8 mouse cellular contexts compared by ENCODE assay signal in the genomic region with DNA sequence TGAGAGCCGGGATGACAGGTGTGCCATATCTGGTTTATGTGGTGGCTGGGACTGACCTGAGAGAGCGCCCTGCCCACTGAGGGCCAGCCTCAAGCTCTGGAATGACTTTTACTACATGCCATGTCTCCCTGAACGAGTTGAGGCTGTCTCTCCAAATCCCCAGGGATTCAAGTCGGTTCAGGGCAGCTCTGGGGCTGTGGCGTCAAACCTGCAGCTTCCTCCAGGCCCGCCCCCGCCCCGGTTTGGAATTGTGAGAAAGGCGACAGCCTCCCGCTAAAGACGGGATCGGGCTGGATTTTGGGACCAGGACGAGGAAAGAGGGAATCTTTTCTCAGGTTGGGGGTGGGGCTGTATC. TPM values are rescaled to one million over a fixed set of nuclear protein-coding genes. Genes with fewer than 3 reads are reported as not detected.
DNase-seq lines count a peak whose midpoint lies in the region; ATAC-seq and TF ChIP-seq lines count a peak whose summit lies in the region.

No protein-coding gene starts in this region.

- peak overlapping the region; percentile 58 for H3K9ac ChIP-seq in forebrain, embryonic 14.5 days (ENCODE audit: low read length)
- H3K9ac ChIP-seq in neural tube, embryonic 15.5 days (replicated peaks): peak overlapping the region; percentile 48; the same call in 1 of the 2 replicates

- peaks cover 36% of the 10 kb centered on the region for H3K27me3 ChIP-seq in G1E (ENCODE audit: insufficient read depth, low read length)
- peaks cover 24% of the 10 kb centered on the region for H3K27me3 ChIP-seq in forebrain, embryonic 14.5 days (replicated peaks; ENCODE audit: control insufficient read depth, insufficient read depth, low read length)
- H3K27me3 ChIP-seq in neural tube, embryonic 15.5 days (replicated peaks): peaks cover 40% of the 10 kb centered on the region

- H3K4me2 ChIP-seq in forebrain, embryonic 14.5 days (ENCODE audit: low read length): peak overlapping the region; percentile 60
- peak overlapping the region; percentile 86 for H3K4me2 ChIP-seq in neural tube, embryonic 15.5 days

- ATAC-seq in frontal cortex, adult (ENCODE audit: low TSS enrichment): 0 out of 2 replicates have a peak, but pooled peaks have one; percentile 10
- ATAC-seq in G1E (ENCODE audit: extremely low read depth, insufficient number of reproducible peaks, low FRiP score, poor library complexity, severe bottlenecking): no peak
- peak; percentile 30 for ATAC-seq in forebrain, embryonic 14.5 days
- ATAC-seq in neural tube, embryonic 15.5 days (ENCODE audit: low FRiP score): peak; percentile 50

- TF ChIP-seq CTCF in G1E (IDR thresholded peaks at IDR 0.05; ENCODE audit: low read depth, low read length): no peak

- WGBS in forebrain, embryonic 14.5 days: 3% methylated on average over 13 of the region's 13 CpGs
- 3% methylated on average over 13 of the region's 13 CpGs for WGBS in neural tube, embryonic 15.5 days

- peaks cover 11% of the 10 kb centered on the region for H3K36me3 ChIP-seq in G1E (replicated peaks)
- no peaks in the 10 kb centered on the region for H3K36me3 ChIP-seq in forebrain, embryonic 14.5 days (ENCODE audit: control insufficient read depth, insufficient read depth, low read length)
- no peaks in the 10 kb centered on the region for H3K36me3 ChIP-seq in neural tube, embryonic 15.5 days

- H3K27ac ChIP-seq in forebrain, embryonic 14.5 days (ENCODE audit: low read depth, low read length): no peak overlapping the region
- no peak overlapping the region for H3K27ac ChIP-seq in neural tube, embryonic 15.5 days (replicated peaks)

- no peaks in the 10 kb centered on the region for H3K9me3 ChIP-seq in G1E (replicated peaks)
- no peaks in the 10 kb centered on the region for H3K9me3 ChIP-seq in forebrain, embryonic 14.5 days (replicated peaks; ENCODE audit: control insufficient read depth, low read length)
- H3K9me3 ChIP-seq in neural tube, embryonic 15.5 days (replicated peaks): no peaks in the 10 kb centered on the region

- peak overlapping the region; percentile 69; the same call in 1 of the 2 replicates for H3K4me3 ChIP-seq in G1E (ENCODE audit: low read depth, low read length)
- H3K4me3 ChIP-seq in forebrain, embryonic 14.5 days (ENCODE audit: low read depth, low read length): peak overlapping the region; percentile 41
- peak overlapping the region; percentile 52 for H3K4me3 ChIP-seq in neural tube, embryonic 15.5 days (replicated peaks)

- DNase-seq in frontal cortex, postnatal 36 days (ENCODE audit: low spot score in 2 of 2): no peak
- no peak for DNase-seq in G1E (ENCODE audit: low spot score)
- no peak for DNase-seq in forebrain, embryonic 14.5 days (ENCODE audit: low spot score)
- DNase-seq in kidney, postnatal 4 days: peak; percentile 21 to 44
- no peak for DNase-seq in T-cell, adult 2 months (ENCODE audit: low spot score)
- DNase-seq in yolk sac, embryonic 10.5 days (ENCODE audit: low spot score): no peak

- H3K4me1 ChIP-seq in G1E (ENCODE audit: insufficient read depth, low read depth, low read length): peaks cover 60% of the 10 kb centered on the region
- H3K4me1 ChIP-seq in forebrain, embryonic 14.5 days (ENCODE audit: control insufficient read depth, insufficient read depth, low read length): peaks cover 10% of the 10 kb centered on the region; the same call in 1 of the 2 replicates
- H3K4me1 ChIP-seq in neural tube, embryonic 15.5 days: peaks cover 26% of the 10 kb centered on the region

RNA-seq across cellular contexts. Expression of gene Vav1, which starts 2.9 kb away (rescaled TPM):
- total RNA-seq in G1E (2014; fragmentation: Nextera tagmentation) (43.6 and 48.1 TPM in 2 replicates), G1E (2017) (175 and 177 TPM in 2 replicates)
- 43.4 and 50.0 TPM in 2 replicates for polyA plus RNA-seq in G1E (2012)
- polyA plus RNA-seq in forebrain, embryonic 14.5 days (2014; fragmentation: Nextera tagmentation; extraction: Ambion mirVana): 0.95 and 1.2 TPM in 2 replicates
- 1.6 and 10.9 TPM in 2 replicates for polyA plus RNA-seq in neural tube, embryonic 15.5 days (2015; fragmentation: Nextera tagmentation; extraction: Ambion mirVana)

RNA-seq across cellular contexts. Expression of gene Trip10, which starts 26.7 kb away (rescaled TPM):
- total RNA-seq in G1E (2014; fragmentation: Nextera tagmentation) (12.9 and 16.3 TPM in 2 replicates), G1E (2017) (9.8 and 12.7 TPM in 2 replicates)
- 20.1 and 22.0 TPM in 2 replicates for polyA plus RNA-seq in G1E (2012)
- 10.4 and 11.8 TPM in 2 replicates for polyA plus RNA-seq in forebrain, embryonic 14.5 days (2014; fragmentation: Nextera tagmentation; extraction: Ambion mirVana)
- polyA plus RNA-seq in neural tube, embryonic 15.5 days (2015; fragmentation: Nextera tagmentation; extraction: Ambion mirVana): 9.3 and 15.9 TPM in 2 replicates

RNA-seq across cellular contexts. Expression of gene Gpr108, which starts 27.7 kb away (rescaled TPM):
- 15.2 and 18.4 TPM in 2 replicates for total RNA-seq in G1E (2014; fragmentation: Nextera tagmentation)
- total RNA-seq in G1E (2017): 16.7 and 22.1 TPM in 2 replicates
- polyA plus RNA-seq in G1E (2012): 12.4 and 15.1 TPM in 2 replicates
- 19.3 and 19.6 TPM in 2 replicates for polyA plus RNA-seq in forebrain, embryonic 14.5 days (2014; fragmentation: Nextera tagmentation; extraction: Ambion mirVana)
- 23.3 and 27.6 TPM in 2 replicates for polyA plus RNA-seq in neural tube, embryonic 15.5 days (2015; fragmentation: Nextera tagmentation; extraction: Ambion mirVana)

RNA-seq across cellular contexts. Expression of gene C3, which starts 48.0 kb away (rescaled TPM):
- total RNA-seq in G1E (2014; fragmentation: Nextera tagmentation): not detected in 2 replicates
- total RNA-seq in G1E (2017): 0.27 and 3.6 TPM in 2 replicates
- 0.04 and 0.10 TPM in 2 replicates for polyA plus RNA-seq in G1E (2012)
- polyA plus RNA-seq in forebrain, embryonic 14.5 days (2014; fragmentation: Nextera tagmentation; extraction: Ambion mirVana): 0.71 and 0.90 TPM in 2 replicates
- polyA plus RNA-seq in neural tube, embryonic 15.5 days (2015; fragmentation: Nextera tagmentation; extraction: Ambion mirVana): 3.7 and 4.0 TPM in 2 replicates

Comparison
In these comparisons a context has a peak if more than half of its experiments do, and no peak if none do; other contexts are left out.
1. DNase-seq: peak in kidney, postnatal 4 days (2 of 2); none in frontal cortex, postnatal 36 days (0 of 2), G1E (single experiment), forebrain, embryonic 14.5 days (single experiment), T-cell, adult 2 months (single experiment) and yolk sac, embryonic 10.5 days (single experiment).
2. Peak in every context shown above with its lines, with median percentiles within 50 percentile points of each other: H3K4me3 ChIP-seq.